Mouse (Mus musculus) forebrain, embryonic 13.5 days (tissue): ENCODE measurements around the gene Pde1b. TPM values are rescaled to one million over a fixed set of nuclear protein-coding genes. Genes with fewer than 3 reads are reported as not detected.
A peak's percentile ranks its signal among the peaks of the same experiment; 100 is the strongest.

Experiments
- ATAC-seq: fragments of 200-750 bp; cut with Nextera tagmentation; 2 replicates; pipeline ENCODE4 v1.8.0; 2017
- H3K27ac ChIP-seq: fragments of 300-500 bp; sonication (generic); 2 replicates; pipeline ENCODE4 v1.5.1; 2015; ENCODE audit warnings: inconsistent platforms, mild to moderate bottlenecking, moderate library complexity
- H3K27me3 ChIP-seq: fragments of 300-500 bp; sonication (generic); 2 replicates; pipeline ENCODE4 v1.6.1; 2015; ENCODE audit warnings: mild to moderate bottlenecking, inconsistent platforms
- H3K36me3 ChIP-seq: fragments of 300-500 bp; sonication (generic); 2 replicates; pipeline ENCODE4 v1.6.1; 2015; ENCODE audit warnings: mild to moderate bottlenecking, inconsistent platforms; ENCODE audit not compliant: poor library complexity, severe bottlenecking
- H3K4me1 ChIP-seq: fragments of 300-500 bp; sonication (generic); 2 replicates; pipeline ENCODE4 v1.6.1; 2015; ENCODE audit warnings: inconsistent platforms
- H3K4me2 ChIP-seq: fragments of 300-500 bp; sonication (generic); 2 replicates; pipeline ENCODE4 v1.6.1; 2015; ENCODE audit warnings: inconsistent platforms, mild to moderate bottlenecking, moderate library complexity
- H3K4me3 ChIP-seq: fragments of 300-500 bp; sonication (generic); 2 replicates; pipeline ENCODE4 v1.5.1; 2015; ENCODE audit warnings: mild to moderate bottlenecking, inconsistent platforms
- H3K9ac ChIP-seq: fragments of 300-500 bp; sonication (generic); 2 replicates; pipeline ENCODE4 v1.6.1; 2015; ENCODE audit warnings: mild to moderate bottlenecking, inconsistent platforms
- H3K9me3 ChIP-seq: fragments of 300-500 bp; sonication (generic); replicated peaks from 2 replicates; pipeline ENCODE4 v1.6.1; 2016; ENCODE audit warnings: inconsistent platforms
- WGBS: fragments of 180-500 bp; shearing (Covaris S2); methylation state at CpG from one replicate; pipeline ENCODE4 v1.1.7; 2015; 5-methylcytosine and 5-hydroxymethylcytosine counted together
- polyA plus RNA-seq: library from polyadenylated mRNA; unstranded; fragments of >200 nt; fragmentation: Nextera tagmentation; extraction: Ambion mirVana; gene quantifications from 2 replicates; pipeline ENCODE4 v1.2.1, GENCODE M21; 2015

Gene Pde1b
- 60.5 and 61.6 TPM in 2 replicates for polyA plus RNA-seq

DNA sequence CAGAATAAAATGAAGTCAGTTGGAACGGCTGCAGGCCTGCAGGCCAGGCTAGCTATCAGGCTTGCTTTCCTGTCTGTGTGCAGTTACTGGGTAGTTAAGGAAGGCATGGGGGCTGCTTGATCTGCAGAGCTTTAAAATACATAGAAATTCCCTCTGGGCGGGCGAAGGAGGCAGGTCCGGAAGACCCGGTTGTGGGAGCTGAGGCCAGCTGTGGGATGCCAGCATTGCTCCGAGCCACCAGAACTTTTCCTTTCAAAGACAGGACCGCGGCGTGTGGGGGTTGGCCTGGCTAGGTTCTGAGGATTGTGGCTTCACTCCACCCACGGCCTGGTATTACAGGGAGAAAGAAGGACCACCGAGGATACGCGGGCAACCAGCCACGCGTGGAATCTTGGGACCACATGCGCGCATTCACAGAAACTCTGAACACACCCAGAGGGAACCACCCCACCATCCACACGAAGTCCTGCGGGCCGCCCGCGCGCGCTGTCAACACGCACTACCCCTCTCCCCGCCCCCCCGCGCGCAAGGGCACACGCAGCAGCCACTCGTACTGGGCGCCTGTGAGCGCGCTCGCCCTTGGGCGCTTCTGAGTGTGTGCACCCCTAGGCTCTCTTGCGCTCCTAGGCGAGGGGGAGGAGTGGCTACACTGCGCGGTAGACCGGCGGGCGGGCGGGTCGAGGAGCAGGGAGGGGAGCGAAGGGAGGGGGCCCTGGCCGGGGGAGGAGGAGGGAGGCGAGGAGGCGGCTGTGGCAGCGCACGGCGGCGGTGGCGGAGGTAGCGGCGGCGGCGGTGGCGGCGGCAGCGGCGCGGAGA, at the start of gene Pde1b:
Gene Pde1b, plus strand, starts transcription at position 600 of the 816 bp plus-strand sequence.
- Histone ChIP-seq H3K36me3 (no peaks in the 10 kb centered on the region), H3K4me3 (peak within 1 kb of the TSS; percentile 59), H3K4me2 (peak within 1 kb of the TSS; percentile 84), H3K4me1 (peaks cover 57% of the 10 kb centered on the region), H3K9me3 (no peaks in the 10 kb centered on the region), H3K27me3 (no peaks in the 10 kb centered on the region; the same call in 1 of the 2 replicates), H3K9ac (peak within 1 kb of the TSS; percentile 90), H3K27ac (peak within 1 kb of the TSS; percentile 37)
- peak; percentile 92 for ATAC-seq
- WGBS, result 2% methylated on average over 41 of the region's 63 CpGs

- WGBS, result 92% methylated on average over 13 of the region's 13 CpGs
- no peak for ATAC-seq
- H3K4me3 ChIP-seq, result no peak within 1 kb of the TSS
Observed at GRCm38 (mm10) chr15:103453551-103454218, 49.1 kb upstream of the Pde1b start, which contains the start of gene Nckap1l. Gene Nckap1l, plus strand, starts transcription at chr15:103453794.

GRCm38 (mm10) chr15:103454449-103454848, 48.4 kb upstream of the Pde1b start:
- Histone ChIP-seq H3K9ac (no peak overlapping the region), H3K4me1 (no peaks in the 10 kb centered on the region), H3K36me3 (no peaks in the 10 kb centered on the region), H3K4me2 (no peak overlapping the region), H3K27me3 (no peaks in the 10 kb centered on the region), H3K9me3 (no peaks in the 10 kb centered on the region), H3K27ac (no peak overlapping the region), H3K4me3 (no peak overlapping the region)
- 86% methylated on average over 6 of the region's 6 CpGs for WGBS
- no peak for ATAC-seq

More at GRCm38 (mm10) chr15:103453551-103454218, 49.1 kb upstream of the Pde1b start, which contains the start of gene Nckap1l:
- Histone ChIP-seq H3K4me2 (no peak within 1 kb of the TSS), H3K36me3 (no peaks in the 10 kb centered on the region), H3K27ac (no peak within 1 kb of the TSS), H3K4me1 (no peaks in the 10 kb centered on the region), H3K27me3 (no peaks in the 10 kb centered on the region), H3K9ac (no peak within 1 kb of the TSS), H3K9me3 (no peaks in the 10 kb centered on the region)

- Histone ChIP-seq H3K4me2 (no peak overlapping the region), H3K4me3 (no peak overlapping the region)
Observed at GRCm38 (mm10) chr15:103462539-103463261, 40.1 kb upstream of the Pde1b start.

GRCm38 (mm10) chr15:103471488-103472194, 31.2 kb upstream of the Pde1b start:
- Histone ChIP-seq H3K9me3 (no peaks in the 10 kb centered on the region), H3K9ac (no peak overlapping the region), H3K36me3 (no peaks in the 10 kb centered on the region), H3K27me3 (no peaks in the 10 kb centered on the region), H3K4me3 (no peak overlapping the region), H3K4me1 (no peaks in the 10 kb centered on the region), H3K4me2 (no peak overlapping the region), H3K27ac (no peak overlapping the region)
- no peak for ATAC-seq
- WGBS, result 89% methylated on average over 7 of the region's 7 CpGs

More at GRCm38 (mm10) chr15:103462539-103463261, 40.1 kb upstream of the Pde1b start:
- no peaks in the 10 kb centered on the region for H3K4me1 ChIP-seq
- H3K27ac ChIP-seq, result no peak overlapping the region
- no peak overlapping the region for H3K9ac ChIP-seq
- WGBS, result 70% methylated on average over 7 of the region's 7 CpGs
- H3K9me3 ChIP-seq, result no peaks in the 10 kb centered on the region
- no peak for ATAC-seq
- no peaks in the 10 kb centered on the region for H3K36me3 ChIP-seq
- H3K27me3 ChIP-seq, result no peaks in the 10 kb centered on the region

- H3K27ac ChIP-seq, result no peak overlapping the region
- H3K27me3 ChIP-seq, result no peaks in the 10 kb centered on the region
- no peak for ATAC-seq
- H3K4me1 ChIP-seq, result no peaks in the 10 kb centered on the region
- H3K9ac ChIP-seq, result no peak overlapping the region
- H3K9me3 ChIP-seq, result no peaks in the 10 kb centered on the region
- H3K4me2 ChIP-seq, result no peak overlapping the region
- H3K36me3 ChIP-seq, result no peaks in the 10 kb centered on the region
- WGBS, result 59% methylated on average over 3 of the region's 3 CpGs
- H3K4me3 ChIP-seq, result no peak overlapping the region
Observed at GRCm38 (mm10) chr15:103472265-103472664, 30.6 kb upstream of the Pde1b start.

GRCm38 (mm10) chr15:103473182-103473581, 29.7 kb upstream of the Pde1b start:
- H3K36me3 ChIP-seq, result no peaks in the 10 kb centered on the region
- ATAC-seq, result no peak

DNA sequence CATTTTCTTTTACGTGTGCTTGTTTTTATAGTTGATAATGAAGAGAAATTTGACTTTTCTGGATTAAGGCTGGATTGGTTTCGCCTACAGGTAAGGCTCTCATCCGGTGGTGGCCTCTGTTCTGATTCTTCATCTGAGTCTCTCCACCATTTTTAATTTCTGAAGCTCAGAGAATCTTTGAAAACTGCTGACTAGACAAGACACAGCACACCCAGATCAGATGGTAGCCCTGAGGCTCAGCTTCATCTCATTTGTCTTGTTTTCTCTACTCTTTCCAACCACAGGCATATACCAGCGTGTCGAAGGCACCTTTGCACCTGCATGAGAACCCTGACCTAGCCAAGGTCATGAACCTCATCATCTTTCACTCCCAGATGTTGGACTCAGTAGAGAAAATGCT, 29.1 kb upstream of the Pde1b start:
- no peak overlapping the region for H3K4me3 ChIP-seq
- H3K4me1 ChIP-seq, result no peaks in the 10 kb centered on the region
- no peak overlapping the region for H3K4me2 ChIP-seq
- no peaks in the 10 kb centered on the region for H3K36me3 ChIP-seq
- H3K27ac ChIP-seq, result no peak overlapping the region
- no peak overlapping the region for H3K9ac ChIP-seq
- ATAC-seq, result no peak
- no peaks in the 10 kb centered on the region for H3K27me3 ChIP-seq
- 91% methylated on average over 5 of the region's 5 CpGs for WGBS
- H3K9me3 ChIP-seq, result no peaks in the 10 kb centered on the region

More at GRCm38 (mm10) chr15:103473182-103473581, 29.7 kb upstream of the Pde1b start:
- Histone ChIP-seq H3K27me3 (no peaks in the 10 kb centered on the region), H3K27ac (no peak overlapping the region), H3K4me1 (no peaks in the 10 kb centered on the region), H3K4me2 (no peak overlapping the region), H3K4me3 (no peak overlapping the region), H3K9me3 (no peaks in the 10 kb centered on the region), H3K9ac (no peak overlapping the region)
- WGBS, result 92% methylated on average over 7 of the region's 7 CpGs

DNA sequence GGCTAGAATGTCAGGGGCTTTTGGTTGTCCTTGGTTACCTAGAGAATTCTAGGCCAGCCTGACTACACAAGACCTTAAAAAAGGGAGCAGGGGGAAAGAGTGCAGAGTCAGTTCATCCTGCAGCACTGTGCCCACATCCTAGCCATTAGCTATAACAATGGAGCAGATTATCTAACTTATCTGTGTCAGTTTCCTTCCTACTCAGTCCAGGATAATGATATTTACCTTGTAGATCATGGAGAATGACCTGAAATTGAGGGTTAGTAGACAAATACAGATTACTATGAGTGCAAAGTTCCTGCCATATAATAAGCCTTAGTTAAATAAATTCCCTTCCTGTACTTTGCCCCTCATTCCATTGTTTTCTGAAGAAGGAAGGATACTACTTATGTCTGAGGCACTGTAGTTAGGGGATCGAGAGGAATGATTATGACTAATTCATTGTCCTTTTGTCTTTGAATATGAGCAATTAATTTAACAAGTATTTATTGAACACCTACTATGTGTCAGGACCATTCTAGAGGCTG, 23.7 kb upstream of the Pde1b start:
- ATAC-seq, result no peak
- WGBS, result 83% methylated on average over 1 of the region's 1 CpGs

DNA sequence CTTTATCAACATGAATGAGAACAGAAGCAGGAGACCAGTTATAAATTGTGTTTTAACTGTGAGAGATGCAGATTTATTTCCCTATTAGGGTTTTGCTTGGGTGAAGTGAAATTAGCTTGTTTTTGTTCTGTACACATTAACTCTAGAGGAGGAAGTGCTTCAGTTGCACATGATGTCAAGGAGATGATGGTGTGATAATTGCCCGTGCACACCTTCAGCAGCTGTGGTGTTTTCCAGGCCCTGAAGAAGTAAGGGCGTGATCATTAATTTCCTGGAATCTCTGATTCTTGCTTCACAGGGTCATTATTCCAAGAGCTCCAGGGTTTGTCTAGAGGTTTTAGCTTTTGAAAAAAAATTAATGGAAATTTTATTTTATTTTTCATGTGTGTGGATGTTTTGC, 22.7 kb upstream of the Pde1b start:
- H3K9ac ChIP-seq, result no peak overlapping the region
- ATAC-seq, result no peak
- H3K4me3 ChIP-seq, result no peak overlapping the region
- WGBS, result 73% methylated on average over 2 of the region's 2 CpGs
- no peak overlapping the region for H3K4me2 ChIP-seq
- H3K27ac ChIP-seq, result no peak overlapping the region
- peaks cover 13% of the 10 kb centered on the region for H3K4me1 ChIP-seq
- H3K36me3 ChIP-seq, result no peaks in the 10 kb centered on the region
- no peaks in the 10 kb centered on the region for H3K9me3 ChIP-seq
- no peaks in the 10 kb centered on the region for H3K27me3 ChIP-seq

More for the DNA sequence above, 23.7 kb upstream of the Pde1b start:
- Histone ChIP-seq H3K27ac (no peak overlapping the region), H3K27me3 (no peaks in the 10 kb centered on the region), H3K9ac (no peak overlapping the region), H3K4me2 (no peak overlapping the region), H3K36me3 (no peaks in the 10 kb centered on the region), H3K4me1 (0 out of 2 replicates have a peak, but pooled peaks cover 3% of the 10 kb centered on the region), H3K9me3 (no peaks in the 10 kb centered on the region), H3K4me3 (no peak overlapping the region)

- Histone ChIP-seq H3K27me3 (no peaks in the 10 kb centered on the region), H3K4me3 (no peak overlapping the region), H3K4me1 (peaks cover 14% of the 10 kb centered on the region), H3K36me3 (no peaks in the 10 kb centered on the region), H3K27ac (no peak overlapping the region), H3K9ac (no peak overlapping the region), H3K9me3 (no peaks in the 10 kb centered on the region), H3K4me2 (no peak overlapping the region)
- WGBS, result 0% methylated on average over 1 of the region's 1 CpGs
- ATAC-seq, result peak; percentile 72
Observed at GRCm38 (mm10) chr15:103482488-103482887, 20.3 kb upstream of the Pde1b start.
